Mouse (Mus musculus) ovary, postnatal 14 days (tissue): ENCODE data around the gene Frmd6.

ENCODE experiments used
- DNase-seq: peaks from one replicate; pipeline ENCODE4 v3.0.0; 2022; ENCODE audit warnings: low spot score

The Frmd6 gene

GRCm38 (mm10) chr12:70824729-70825650 lies at the start of gene Frmd6:
Gene Frmd6, plus strand, starts transcription at chr12:70825514.
- peak; percentile 93 for DNase-seq

- DNase-seq: no peak
Observed at GRCm38 (mm10) chr12:70775609-70776008, 49.7 kb upstream of the Frmd6 start.

- DNase-seq: no peak
Observed at GRCm38 (mm10) chr12:70776683-70777082, 48.6 kb upstream of the Frmd6 start.

GRCm38 (mm10) chr12:70777466-70777865 lies 47.8 kb upstream of the Frmd6 start:
- DNase-seq: no peak

GRCm38 (mm10) chr12:70777866-70778265 lies 47.4 kb upstream of the Frmd6 start:
- no peak for DNase-seq

- no peak for DNase-seq
Observed at GRCm38 (mm10) chr12:70778271-70778670, 47.0 kb upstream of the Frmd6 start.

- DNase-seq: no peak
Observed at GRCm38 (mm10) chr12:70778724-70779123, 46.6 kb upstream of the Frmd6 start.

GRCm38 (mm10) chr12:70783049-70783448 lies 42.3 kb upstream of the Frmd6 start:
- no peak for DNase-seq

GRCm38 (mm10) chr12:70783475-70784239 lies 41.7 kb upstream of the Frmd6 start:
- no peak for DNase-seq

GRCm38 (mm10) chr12:70784240-70784705 lies 41.0 kb upstream of the Frmd6 start:
- DNase-seq: no peak

- DNase-seq: no peak
Observed at GRCm38 (mm10) chr12:70789341-70789740, 36.0 kb upstream of the Frmd6 start.

- no peak for DNase-seq
Observed at GRCm38 (mm10) chr12:70793291-70793690, 32.0 kb upstream of the Frmd6 start.

- DNase-seq: no peak
Observed at GRCm38 (mm10) chr12:70794543-70795388, 30.5 kb upstream of the Frmd6 start.

GRCm38 (mm10) chr12:70795389-70795711 lies 30.0 kb upstream of the Frmd6 start:
- no peak for DNase-seq

- no peak for DNase-seq
Observed at GRCm38 (mm10) chr12:70798496-70798895, 26.8 kb upstream of the Frmd6 start.

- no peak for DNase-seq
Observed at GRCm38 (mm10) chr12:70799231-70800002, 25.9 kb upstream of the Frmd6 start.

- no peak for DNase-seq
Observed at GRCm38 (mm10) chr12:70800086-70800485, 25.2 kb upstream of the Frmd6 start.

GRCm38 (mm10) chr12:70801361-70801760 lies 24.0 kb upstream of the Frmd6 start:
- DNase-seq: no peak

- no peak for DNase-seq
Observed at GRCm38 (mm10) chr12:70803494-70803893, 21.8 kb upstream of the Frmd6 start.

GRCm38 (mm10) chr12:70804989-70805388 lies 20.3 kb upstream of the Frmd6 start:
- DNase-seq: no peak

GRCm38 (mm10) chr12:70807543-70807942 lies 17.8 kb upstream of the Frmd6 start:
- no peak for DNase-seq
